Comparison of ENCODE assay signal across 8 mouse cellular contexts in genomic region chr14:18377944-18378575, GRCm38 (mm10). TPM values are rescaled to one million over a fixed set of nuclear protein-coding genes. Genes with fewer than 3 reads are reported as not detected.
DNase-seq lines count a peak whose midpoint lies in the region; ATAC-seq lines count a peak whose summit lies in the region.

No protein-coding gene starts in this region.

- no peak overlapping the region for H3K9ac ChIP-seq in hindbrain, embryonic 14.5 days
- no peak overlapping the region for H3K9ac ChIP-seq in midbrain, embryonic 13.5 days (replicated peaks)

- 75% methylated on average over 8 of the region's 8 CpGs for WGBS in hindbrain, embryonic 14.5 days
- 73% methylated on average over 8 of the region's 8 CpGs for WGBS in midbrain, embryonic 13.5 days

- no peaks in the 10 kb centered on the region for H3K27me3 ChIP-seq in hindbrain, embryonic 14.5 days (ENCODE audit: control insufficient read depth, insufficient read depth, low read length)
- H3K27me3 ChIP-seq in midbrain, embryonic 13.5 days: no peaks in the 10 kb centered on the region

- peak; percentile 43 for DNase-seq in layer of hippocampus, adult 11-12 months (ENCODE audit: low spot score)
- DNase-seq in layer of hippocampus, adult 9-10 months (ENCODE audit: low spot score): no peak
- DNase-seq in hindbrain, embryonic 14.5 days (ENCODE audit: low spot score): no peak
- no peak for DNase-seq in thymus, adult 18-20 months
- no peak for DNase-seq in lung, postnatal 14 days

- H3K27ac ChIP-seq in hindbrain, embryonic 14.5 days: no peak overlapping the region
- no peak overlapping the region for H3K27ac ChIP-seq in midbrain, embryonic 13.5 days

- ATAC-seq in common myeloid progenitor, adult 5-6 weeks (replicated peaks; ENCODE audit: low read depth, poor library complexity, severe bottlenecking): peak; percentile 65
- ATAC-seq in hindbrain, embryonic 14.5 days (ENCODE audit: low FRiP score): peak; percentile 49; the same call in 1 of the 2 replicates
- peak; percentile 51; the same call in 1 of the 2 replicates for ATAC-seq in midbrain, embryonic 13.5 days
- ATAC-seq in inflammation-experienced regulatory T-cells, adult 6 months: no peak

- H3K36me3 ChIP-seq in hindbrain, embryonic 14.5 days (replicated peaks; ENCODE audit: control insufficient read depth, insufficient read depth): no peaks in the 10 kb centered on the region
- H3K36me3 ChIP-seq in midbrain, embryonic 13.5 days: no peaks in the 10 kb centered on the region

- H3K4me2 ChIP-seq in hindbrain, embryonic 14.5 days (replicated peaks): no peak overlapping the region
- no peak overlapping the region for H3K4me2 ChIP-seq in midbrain, embryonic 13.5 days (replicated peaks)

- no peaks in the 10 kb centered on the region for H3K4me1 ChIP-seq in hindbrain, embryonic 14.5 days (replicated peaks; ENCODE audit: control insufficient read depth, insufficient read depth, low read length)
- H3K4me1 ChIP-seq in midbrain, embryonic 13.5 days (replicated peaks): peaks cover 8% of the 10 kb centered on the region; the same call in 1 of the 2 replicates

- no peak overlapping the region for H3K4me3 ChIP-seq in hindbrain, embryonic 14.5 days (replicated peaks; ENCODE audit: low read length)
- no peak overlapping the region for H3K4me3 ChIP-seq in midbrain, embryonic 13.5 days (replicated peaks)

- H3K9me3 ChIP-seq in hindbrain, embryonic 14.5 days (ENCODE audit: control insufficient read depth, low read length): no peaks in the 10 kb centered on the region
- H3K9me3 ChIP-seq in midbrain, embryonic 13.5 days: no peaks in the 10 kb centered on the region

RNA-seq across cellular contexts. Expression of gene Ube2e1, which starts 46.4 kb away (rescaled TPM):
- 73.3 and 90.2 TPM in 2 replicates for total RNA-seq in common myeloid progenitor, adult 5-6 weeks (2017)
- polyA plus RNA-seq in hindbrain, embryonic 14.5 days (2014; fragmentation: Nextera tagmentation; extraction: Ambion mirVana): 75.6 and 79.6 TPM in 2 replicates
- polyA plus RNA-seq in midbrain, embryonic 13.5 days (2015; fragmentation: Nextera tagmentation; extraction: Ambion mirVana): 219 TPM in 2 replicates
- 10 to 100 TPM; 36.4 to 53.2 (median 52.3) TPM for polyA plus RNA-seq in inflammation-experienced regulatory T-cells, adult 6 months (2017; shearing (Covaris generic))
